Mouse (Mus musculus): ENCODE measurements around the gene Zfp950.

The Zfp950 gene

GRCm38 (mm10) chr19:61056783-61057410 is 83.7 kb downstream of the Zfp950 start:
- no peak for DNase-seq (ENCODE audit: low spot score)

DNA sequence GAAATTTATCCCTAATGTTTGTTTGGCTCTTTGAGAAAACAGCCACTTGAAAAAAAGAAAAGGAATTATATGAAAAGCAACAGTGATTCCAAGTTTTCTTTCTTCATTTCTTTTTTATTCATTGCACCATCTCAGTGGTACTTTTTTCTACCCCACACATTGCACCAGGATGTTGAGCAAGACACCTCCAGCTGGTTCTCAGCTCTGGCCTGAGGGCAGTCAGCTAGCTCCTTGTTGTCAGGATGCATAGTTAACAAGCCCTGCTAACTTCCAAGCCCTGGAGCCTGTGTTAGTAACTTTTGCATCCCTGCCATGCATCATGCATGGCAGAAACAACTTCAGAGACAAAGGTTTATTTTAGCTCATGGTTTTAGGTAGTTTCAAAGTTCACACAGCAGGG is 87.9 kb downstream of the Zfp950 start:
- no peak for DNase-seq (ENCODE audit: low spot score)

DNA sequence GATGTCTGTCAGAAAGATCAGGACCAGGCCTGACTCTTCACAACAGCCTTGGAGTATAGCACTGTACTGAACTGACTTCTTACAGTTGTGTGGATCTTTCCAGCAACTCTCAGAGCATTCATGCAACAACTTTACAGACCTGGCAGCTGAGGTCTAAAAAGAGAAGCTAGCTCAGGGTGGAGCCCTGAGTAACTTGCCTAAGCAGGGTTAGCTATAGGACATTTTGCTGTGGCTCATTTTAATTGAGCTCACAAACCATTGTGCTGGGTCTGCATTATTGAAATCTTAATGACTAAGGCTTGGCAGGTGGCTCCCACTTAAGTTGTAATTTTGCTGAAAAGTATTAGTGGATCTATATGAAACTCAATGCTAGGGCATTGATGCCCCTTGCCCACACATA is 88.6 kb downstream of the Zfp950 start:
- no peak for DNase-seq (ENCODE audit: low spot score)

GRCm38 (mm10) chr19:61051151-61051550 is 89.5 kb downstream of the Zfp950 start:
- no peak for DNase-seq (ENCODE audit: low spot score)

DNA sequence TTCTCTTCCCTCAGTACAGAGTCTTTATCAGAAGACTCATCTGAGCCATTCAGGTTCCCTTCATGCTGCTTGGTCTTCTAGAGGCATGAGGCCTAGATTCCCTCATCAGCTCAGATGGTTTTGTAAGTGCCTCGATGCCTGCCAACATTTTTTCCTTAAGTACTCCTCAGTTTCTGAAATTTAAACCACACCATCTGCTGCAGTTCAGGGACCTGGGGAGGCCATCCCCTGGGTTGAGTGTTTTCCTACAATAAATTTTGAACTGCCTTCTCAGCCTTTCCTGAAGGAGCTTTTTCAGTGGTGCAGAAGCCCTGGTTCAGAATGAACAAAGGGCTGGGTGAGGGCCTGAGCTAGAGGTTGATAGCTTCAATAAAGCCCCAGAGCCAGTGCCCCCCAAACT is 91.2 kb downstream of the Zfp950 start:
- DNase-seq (ENCODE audit: low spot score) = no peak

DNA sequence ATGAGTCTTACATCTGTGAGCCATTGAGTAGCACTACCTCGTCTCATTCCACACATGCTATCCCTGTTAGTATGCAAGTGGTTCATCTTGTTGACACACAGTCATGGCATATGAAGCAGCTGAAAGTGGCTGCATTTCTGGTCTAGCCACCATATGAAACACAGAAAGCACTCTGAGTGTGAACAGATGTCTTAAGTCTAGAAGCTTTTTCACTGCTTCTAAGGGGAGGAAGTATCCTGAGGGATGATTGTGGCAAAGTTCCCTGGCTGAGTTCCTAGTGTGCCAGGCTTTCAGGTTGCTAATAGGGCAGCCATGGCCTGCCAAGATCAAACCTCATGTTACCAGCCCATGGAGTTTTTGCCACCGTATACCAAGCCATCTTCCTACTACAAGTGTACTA is 92.0 kb downstream of the Zfp950 start:
- no peak for DNase-seq (ENCODE audit: low spot score)

DNA sequence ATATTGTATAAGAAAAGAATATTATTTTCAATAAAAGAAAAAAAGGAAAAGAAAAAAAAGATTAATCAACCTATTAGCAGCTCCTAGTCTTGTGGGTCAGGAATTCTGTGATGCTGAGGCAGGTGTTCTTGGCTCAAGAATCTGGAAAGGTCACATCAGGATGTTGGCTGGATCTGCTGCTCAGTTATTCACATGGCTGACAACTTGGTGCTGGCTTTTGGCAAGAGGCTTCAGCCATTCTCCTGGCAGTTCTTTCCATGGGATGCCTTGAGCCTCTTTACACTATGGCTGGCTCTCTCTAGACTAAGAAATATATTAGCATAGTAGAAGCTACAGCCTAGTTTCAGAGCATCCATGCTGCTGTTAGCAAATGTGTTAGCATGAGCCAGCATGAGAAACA is 101.5 kb downstream of the Zfp950 start:
- DNase-seq (ENCODE audit: low spot score) = no peak

- no peak for DNase-seq (ENCODE audit: low spot score)
These were observed 109.1 kb downstream of the Zfp950 start for GRCm38 (mm10) chr19:61031570-61031969.

GRCm38 (mm10) chr19:61021939-61022566 is 118.6 kb downstream of the Zfp950 start:
- no peak for DNase-seq (ENCODE audit: low spot score)

GRCm38 (mm10) chr19:61021502-61021901 is 119.1 kb downstream of the Zfp950 start:
- no peak for DNase-seq (ENCODE audit: low spot score)

DNA sequence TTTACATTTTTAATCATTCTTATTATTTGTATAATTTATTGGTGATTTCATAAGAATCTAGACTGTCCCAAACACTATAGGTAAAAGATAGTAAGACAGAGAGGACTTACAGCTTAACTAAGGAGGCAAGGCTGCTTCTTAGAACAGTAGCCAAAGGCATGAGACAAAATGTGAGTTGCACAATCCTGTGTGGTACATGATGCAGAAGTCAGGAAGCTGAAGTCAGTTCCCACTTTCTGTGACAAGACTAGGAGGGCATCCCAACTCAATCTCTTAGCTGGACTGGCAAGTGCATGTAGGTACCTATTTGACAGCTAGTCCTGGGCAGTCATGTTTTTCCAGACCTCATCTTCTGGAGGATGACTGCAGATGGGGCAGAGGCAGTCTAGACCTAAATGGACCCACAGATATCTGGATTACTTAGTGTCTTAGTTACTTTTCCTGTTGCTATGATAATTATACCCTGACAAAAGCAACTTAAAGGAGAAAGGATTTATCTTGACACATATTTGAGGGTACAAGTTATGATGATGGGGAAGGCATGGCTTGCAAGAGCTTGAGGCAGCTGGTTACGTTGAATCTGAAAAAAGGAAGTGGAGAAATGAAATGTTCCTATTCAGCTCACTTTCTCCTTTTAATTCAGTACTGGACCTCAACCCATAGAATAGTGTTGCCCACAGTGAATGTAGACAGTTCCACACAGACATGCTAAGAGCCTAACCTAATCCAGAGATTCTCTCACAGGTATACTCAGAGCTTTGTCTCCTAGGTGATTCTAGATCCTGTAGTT is 123.0 kb downstream of the Zfp950 start:
- DNase-seq (ENCODE audit: low spot score) = no peak

DNA sequence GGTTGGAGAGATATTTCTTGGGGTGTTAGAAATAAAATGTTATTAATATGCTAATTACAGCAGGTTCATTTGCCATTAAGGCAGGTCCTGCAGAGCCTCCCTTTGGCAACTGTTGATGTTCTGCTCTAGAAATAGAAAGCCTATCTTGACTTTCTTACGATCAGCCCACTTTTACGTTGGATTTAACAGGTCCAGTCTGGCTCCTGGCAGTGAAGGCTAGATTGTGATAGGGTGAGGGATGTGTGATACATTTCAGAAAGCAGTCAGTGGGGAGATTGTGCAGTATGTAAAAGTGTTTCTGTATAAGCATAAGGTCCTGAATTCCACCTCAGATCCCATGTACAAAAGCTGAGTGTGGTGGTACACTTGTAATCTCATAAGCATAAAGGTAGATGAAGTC is 131.4 kb downstream of the Zfp950 start:
- no peak for DNase-seq (ENCODE audit: low spot score)
